Mouse (Mus musculus): ENCODE data around the gene Glis2. TPM values are rescaled to one million over a fixed set of nuclear protein-coding genes. Genes with fewer than 3 reads are reported as not detected.

The Glis2 gene
- total RNA-seq, 2 experiments from 2014 or later, result 11.8 to 15.2 TPM

DNA sequence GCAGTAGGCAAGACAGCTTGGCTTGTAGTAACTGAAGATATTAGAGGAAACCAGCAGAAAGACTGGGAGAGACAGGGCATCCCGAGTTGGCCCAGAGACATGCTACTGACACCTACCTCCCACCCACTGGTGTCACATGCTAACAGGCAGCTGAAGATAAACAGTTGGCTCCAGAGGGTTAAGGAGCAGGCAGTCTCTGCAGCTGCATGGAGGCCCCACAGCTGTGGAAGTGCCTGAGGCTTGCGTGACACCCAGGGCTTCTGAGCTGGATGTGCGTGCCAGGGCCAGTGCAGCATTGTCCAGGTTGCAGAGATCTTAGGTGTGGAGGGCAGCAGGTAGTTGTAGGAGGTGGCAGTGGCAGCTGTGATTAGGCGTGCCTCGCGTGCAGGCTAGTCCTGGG, 32.6 kb downstream of the Glis2 start:
- intact Hi-C loops (cut with DNase I; ENCODE audit: low total_unique reads), result no loop called here
- DNase-seq, result no peak

DNA sequence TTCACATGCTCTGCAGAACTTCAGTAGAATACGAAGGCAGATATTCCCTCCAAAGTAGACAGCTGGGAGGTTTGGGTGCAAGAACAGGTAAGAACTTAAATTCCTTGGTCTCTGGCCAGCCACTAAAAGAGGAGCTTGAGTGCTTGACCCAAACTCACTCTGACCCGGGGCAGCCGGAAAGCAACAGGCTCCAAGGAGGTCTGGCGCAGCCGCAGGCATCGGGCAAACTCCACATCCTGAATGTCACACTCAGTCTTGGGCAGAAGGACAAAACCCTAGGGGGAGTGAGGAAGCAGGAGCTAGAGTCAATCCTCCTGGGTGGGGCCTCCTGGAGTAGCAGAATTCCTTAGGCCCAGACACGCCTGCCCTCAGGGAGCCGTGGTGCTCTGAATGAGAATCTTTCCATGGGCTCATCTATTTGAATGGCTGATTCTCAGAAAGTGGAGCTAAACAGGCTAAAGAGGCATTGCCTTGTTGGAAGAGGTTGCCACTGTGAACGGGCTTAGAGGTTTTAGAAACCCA, 34.4 kb downstream of the Glis2 start:
- intact Hi-C loops (cut with DNase I; ENCODE audit: low total_unique reads), result no loop called here

DNA sequence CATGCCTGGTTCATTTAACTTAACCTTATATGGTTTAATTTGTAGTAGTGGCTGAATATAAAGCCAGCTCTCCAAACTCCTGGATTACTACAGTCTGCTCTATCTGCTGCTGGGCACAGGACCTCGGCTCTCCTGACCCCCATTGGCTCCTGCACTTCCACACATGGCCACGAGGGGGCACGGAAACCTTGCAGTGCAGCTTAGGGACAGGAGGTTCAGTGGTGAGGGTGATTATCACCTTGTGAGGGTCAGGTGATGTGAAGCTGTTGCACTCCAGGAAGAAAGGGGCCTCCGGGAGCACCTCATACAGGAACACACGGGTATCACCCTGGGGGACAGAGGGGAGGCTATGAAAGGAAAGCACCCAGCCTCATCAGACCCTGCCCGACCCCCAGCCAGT, 35.4 kb downstream of the Glis2 start:
- intact Hi-C loops (cut with DNase I; ENCODE audit: low total_unique reads), result loop anchor here (5.0 kb wide), 1 partner anchor 37 kb away; no protein-coding TSS in a partner anchor
- peak; percentile 86 for DNase-seq

More for the DNA sequence above, 34.4 kb downstream of the Glis2 start:
- no peak for DNase-seq

DNA sequence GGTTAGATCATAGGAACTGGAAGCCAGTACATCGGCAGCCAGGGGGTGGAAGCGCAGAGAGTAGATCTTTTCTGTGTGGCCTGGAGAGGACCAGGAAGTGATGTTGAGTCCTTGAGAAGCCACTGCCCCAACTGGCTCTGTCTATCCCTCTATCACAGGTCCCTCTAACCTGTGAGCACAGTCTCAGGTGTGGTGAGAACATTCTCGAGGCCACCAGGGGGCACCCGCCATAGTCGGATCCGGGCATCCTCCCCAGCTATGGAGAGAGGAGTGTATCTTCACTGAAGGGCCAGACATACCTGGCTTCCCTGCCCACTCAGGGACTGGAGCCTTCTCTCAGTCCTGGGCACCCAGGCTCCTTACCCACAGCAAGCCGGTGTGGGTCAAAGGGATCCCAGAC, 37.5 kb downstream of the Glis2 start:
- DNase-seq, result no peak
- intact Hi-C loops (cut with DNase I; ENCODE audit: low total_unique reads), result loop anchor here (5.0 kb wide), 1 partner anchor 35 kb away; no protein-coding TSS in a partner anchor

DNA sequence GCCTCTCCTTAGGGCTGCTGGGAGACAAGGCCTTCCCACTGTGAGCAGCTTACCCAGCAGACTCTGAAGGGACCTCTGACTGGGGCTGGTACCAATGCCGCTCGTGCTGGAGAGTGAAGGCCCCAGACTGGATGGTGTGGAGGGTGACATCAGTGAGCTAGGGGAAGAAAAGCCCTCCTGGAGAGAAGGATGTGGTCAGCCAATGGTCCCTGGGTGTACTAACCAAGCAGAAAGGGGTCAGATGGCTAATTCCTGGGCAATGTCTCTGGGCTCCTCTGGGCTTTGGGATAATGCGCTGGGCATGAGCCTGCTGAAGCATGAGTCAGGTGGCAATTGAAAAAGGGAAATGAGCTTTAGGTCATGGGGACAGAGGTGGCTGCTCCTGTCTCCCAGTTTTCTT, 39.1 kb downstream of the Glis2 start:
- DNase-seq, result no peak
- intact Hi-C loops (cut with DNase I; ENCODE audit: low total_unique reads), result loop anchor here (5.0 kb wide), 1 partner anchor 34 kb away; no protein-coding TSS in a partner anchor

DNA sequence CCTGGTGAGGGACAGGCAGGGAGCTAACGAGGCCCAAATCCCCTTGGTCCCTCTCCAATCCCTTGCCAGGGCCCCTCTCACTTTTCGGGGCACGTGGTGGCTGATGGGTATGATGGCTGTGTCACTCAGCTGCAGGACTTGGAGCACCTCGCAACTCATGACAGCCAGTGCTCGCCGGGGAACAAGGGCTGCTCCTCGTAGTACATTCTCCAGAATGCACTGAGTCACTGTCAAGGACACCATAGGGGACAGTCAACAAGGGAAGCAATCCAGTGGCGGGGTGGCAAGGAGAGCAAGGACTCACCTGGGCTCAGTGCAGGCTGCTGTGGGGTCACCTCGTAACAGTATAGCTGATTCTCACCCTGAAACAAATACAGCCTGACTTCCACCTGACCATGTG, 40.2 kb downstream of the Glis2 start:
- intact Hi-C loops (cut with DNase I; ENCODE audit: low total_unique reads), result loop anchor here (5.0 kb wide), 1 partner anchor 33 kb away; no protein-coding TSS in a partner anchor
- no peak for DNase-seq

DNA sequence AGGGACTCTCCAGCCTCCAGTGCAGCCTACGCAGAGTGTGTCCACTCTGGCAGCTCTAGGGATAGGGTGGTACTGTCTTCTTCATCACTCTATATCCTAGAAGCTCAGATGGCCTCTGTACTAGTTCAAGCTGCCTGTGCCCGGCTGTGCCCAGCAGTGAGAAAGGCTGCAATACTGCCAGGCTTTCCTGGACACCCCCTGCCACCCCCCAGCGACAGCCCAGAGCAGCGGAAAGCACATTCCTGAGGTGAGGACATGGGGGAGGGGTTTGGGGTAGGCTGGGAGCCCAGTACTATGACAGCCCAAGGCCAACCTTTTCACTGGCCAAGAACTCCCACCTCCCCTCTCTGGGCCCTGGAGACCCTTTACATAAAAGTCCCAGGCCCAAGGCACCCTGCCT, 41.2 kb downstream of the Glis2 start:
- no peak for DNase-seq
- intact Hi-C loops (cut with DNase I; ENCODE audit: low total_unique reads), result no loop called here

DNA sequence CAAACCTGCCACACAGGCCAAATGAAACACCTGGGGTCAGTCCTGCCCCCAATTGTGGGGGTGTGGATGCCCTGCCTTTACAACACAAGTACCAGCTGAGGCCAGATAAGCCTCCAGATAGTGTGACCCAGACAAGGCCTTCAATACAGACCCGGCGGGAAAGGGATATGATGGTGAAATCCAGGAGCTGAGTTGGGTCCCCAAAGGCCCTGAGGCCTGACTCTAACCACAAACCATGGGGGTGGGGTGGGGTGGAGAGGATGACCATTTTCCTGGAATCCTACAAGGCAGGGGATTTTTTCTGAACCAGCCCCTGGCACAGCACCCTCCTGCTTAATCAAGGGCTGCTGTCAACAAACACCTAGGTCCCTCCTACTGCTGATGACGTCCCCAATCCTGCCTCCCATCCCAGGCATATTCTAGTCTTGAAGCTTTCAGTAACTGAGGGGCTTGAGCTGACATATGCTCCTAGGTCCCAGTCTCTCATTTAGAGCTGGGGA, 44.4 kb downstream of the Glis2 start:
- intact Hi-C loops (cut with DNase I; ENCODE audit: low total_unique reads), result no loop called here

DNA sequence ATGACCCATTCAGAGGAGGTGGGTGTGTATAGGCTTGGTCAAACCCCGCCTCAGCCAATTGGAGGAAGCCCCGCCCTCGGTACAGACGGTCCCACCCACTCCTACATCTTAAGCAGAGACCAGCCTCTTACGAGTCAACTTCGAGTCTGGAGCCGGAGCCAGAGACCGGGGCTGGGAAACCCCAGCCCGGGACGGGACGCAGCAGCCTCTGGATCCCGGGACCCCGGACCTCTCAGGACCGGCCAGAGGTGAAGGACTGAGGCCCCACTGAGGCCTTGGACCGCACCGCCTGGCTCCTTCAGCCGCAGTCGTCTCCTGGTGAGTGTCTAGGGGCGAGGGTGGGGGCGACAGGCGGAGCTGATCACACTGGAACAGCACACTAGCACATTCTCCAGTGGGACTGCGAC, 45.3 kb downstream of the Glis2 start, which contains the start of the genes Vasn and Dnaja3:
Gene Vasn, plus strand, starts transcription at position 111 of the 407 bp plus-strand sequence.
Gene Dnaja3, plus strand, starts transcription at position 159 of the 407 bp plus-strand sequence.
- peak; percentile 90 for DNase-seq
- intact Hi-C loops (cut with DNase I; ENCODE audit: low total_unique reads), result no loop called here

More for the DNA sequence above, 44.4 kb downstream of the Glis2 start:
- no peak for DNase-seq

DNA sequence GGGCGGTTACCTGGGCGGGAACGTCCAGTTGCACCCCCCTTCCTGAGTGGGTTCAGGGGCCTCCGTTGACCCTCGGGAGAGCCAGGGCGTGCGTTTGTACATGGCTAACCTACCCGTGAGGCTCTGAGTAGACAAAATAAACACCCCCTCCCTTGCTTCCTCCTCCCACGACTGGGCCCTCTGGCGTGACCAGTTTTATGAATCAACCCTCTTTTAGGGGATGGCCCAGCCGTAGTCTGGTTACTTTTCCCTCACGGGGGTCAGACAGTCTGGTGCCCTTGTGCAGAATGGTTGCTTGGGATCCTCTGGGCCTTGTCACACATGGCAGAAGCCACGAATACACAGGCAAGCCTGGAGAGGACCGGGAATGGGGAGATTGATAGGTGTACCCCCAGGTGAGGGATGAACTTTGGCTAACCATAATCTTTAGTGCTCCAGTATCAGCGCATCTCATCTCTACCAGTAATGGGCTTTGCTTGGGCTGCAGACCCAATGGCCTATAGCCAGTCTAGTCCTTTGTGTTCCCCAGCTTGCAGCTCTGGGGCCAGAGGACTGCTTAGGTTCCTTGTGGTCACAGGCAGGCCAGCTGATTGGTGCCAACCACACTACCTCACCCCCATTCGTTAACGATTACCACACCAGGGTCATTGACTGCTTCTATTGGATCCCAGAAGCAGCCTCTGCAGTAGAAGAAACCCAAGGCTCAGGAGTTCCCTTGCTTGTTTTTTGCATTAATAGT, 45.9 kb downstream of the Glis2 start:
- no peak for DNase-seq
- intact Hi-C loops (cut with DNase I; ENCODE audit: low total_unique reads), result no loop called here

DNA sequence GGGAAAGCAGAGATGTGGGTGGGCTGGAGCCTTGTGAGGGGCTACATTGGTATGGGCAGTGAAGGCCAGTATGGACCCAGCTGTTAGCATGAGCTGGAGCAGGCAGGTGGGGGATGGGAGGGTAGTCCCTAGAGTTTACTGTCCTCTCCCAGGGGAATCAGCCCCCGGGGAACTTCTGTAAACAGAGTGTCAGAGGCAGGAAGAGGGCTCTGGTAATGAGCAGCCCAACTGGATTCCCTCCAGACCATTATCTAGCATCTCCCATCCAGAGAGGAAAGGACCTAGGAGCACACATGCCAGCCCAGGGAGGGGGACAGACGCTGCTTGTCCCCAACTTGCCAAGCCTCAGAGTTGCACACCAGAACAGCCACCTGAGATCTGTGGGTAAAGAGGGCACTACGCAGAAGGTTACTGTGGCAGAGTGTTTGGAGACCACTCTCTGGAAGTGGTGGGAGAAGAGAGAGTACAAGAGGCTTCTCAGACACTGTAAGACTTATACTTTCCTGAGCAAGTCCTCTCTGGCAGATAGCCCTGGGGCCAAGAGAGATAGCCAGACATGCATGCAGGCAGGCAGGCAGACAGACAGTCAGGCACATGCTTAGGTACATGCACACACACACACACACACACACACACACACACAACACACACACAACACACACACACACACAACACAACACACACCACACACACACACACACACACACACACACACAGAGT, 46.8 kb downstream of the Glis2 start:
- DNase-seq, result no peak
- intact Hi-C loops (cut with DNase I; ENCODE audit: low total_unique reads), result no loop called here

DNA sequence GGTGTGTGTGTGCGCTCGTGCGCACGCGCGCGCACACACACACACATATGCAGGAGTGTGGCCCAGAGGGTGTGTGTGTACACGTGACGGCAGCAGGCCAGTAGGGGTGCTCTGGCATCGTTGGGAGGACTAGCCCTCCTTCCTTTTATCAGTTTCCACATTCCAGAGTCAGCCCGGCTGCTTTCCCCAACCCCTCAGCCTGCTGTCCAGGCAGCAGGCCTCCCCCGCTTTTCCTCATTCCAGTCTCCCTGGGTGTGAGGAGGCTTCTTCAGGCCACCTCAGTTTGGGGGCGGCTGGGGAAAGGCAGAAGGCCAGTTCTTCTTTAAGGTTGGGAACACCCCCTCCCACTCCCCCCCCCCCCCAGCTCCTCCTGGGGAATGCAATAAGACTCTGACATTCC, 47.7 kb downstream of the Glis2 start:
- peak; percentile 51 for DNase-seq

DNA sequence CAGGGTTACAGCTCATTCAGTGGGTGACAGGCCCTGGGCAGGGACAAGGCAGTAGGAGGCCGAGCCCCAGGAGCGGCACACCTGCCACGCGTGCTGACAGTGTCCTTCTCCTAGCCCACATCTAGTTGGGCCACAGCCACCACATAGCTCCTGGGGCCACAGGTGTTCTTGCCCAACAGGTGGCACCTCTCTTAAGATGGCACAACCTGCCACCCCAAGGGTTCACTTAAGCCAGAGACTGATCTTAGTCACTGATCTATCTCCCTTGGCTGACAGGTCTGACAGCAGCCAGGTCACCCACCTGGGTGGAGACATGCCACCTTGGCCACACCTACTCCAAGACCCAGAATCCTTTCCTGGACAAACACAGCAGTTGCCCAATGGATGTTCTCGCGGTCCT, 48.4 kb downstream of the Glis2 start:
- intact Hi-C loops (cut with DNase I; ENCODE audit: low total_unique reads), result no loop called here
- no peak for DNase-seq

More for the DNA sequence above, 47.7 kb downstream of the Glis2 start:
- intact Hi-C loops (cut with DNase I; ENCODE audit: low total_unique reads), result no loop called here

DNA sequence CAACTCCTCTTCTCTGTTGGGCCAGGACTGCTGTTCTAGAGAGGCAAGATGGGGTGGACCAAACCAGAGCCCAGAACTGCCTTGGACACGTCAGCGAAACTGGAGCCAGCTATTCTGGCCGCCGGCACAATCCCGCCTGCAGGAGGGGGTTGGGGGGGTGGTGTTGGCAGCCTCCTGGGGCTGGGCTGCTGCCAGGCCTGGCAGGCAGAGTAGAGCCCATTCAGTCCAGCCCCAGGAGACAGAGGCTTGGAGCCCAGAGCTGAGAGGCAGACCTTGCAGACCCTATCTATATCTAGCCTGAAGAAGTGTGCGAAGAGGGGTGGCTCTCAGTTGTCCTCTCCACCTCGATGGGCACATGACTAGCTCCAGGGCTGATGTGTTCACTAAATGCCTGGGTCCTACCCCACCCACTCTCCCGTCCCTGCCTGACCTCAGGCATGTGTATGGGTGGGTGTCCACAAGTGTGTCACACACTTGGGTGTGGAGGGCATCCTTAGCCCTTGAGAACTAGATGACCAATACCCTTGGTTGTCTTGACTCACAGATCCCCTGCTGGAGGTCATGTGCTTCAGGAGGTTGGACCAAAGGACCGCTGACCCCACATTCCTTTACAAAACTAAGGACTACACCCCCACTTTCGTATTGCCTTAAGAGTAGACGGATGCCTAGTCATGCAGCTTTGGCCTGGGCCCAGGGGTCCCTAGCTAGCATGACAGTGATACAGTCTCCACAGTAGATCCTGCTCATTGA, 49.3 kb downstream of the Glis2 start:
- intact Hi-C loops (cut with DNase I; ENCODE audit: low total_unique reads), result no loop called here
- peak; percentile 85 for DNase-seq

DNA sequence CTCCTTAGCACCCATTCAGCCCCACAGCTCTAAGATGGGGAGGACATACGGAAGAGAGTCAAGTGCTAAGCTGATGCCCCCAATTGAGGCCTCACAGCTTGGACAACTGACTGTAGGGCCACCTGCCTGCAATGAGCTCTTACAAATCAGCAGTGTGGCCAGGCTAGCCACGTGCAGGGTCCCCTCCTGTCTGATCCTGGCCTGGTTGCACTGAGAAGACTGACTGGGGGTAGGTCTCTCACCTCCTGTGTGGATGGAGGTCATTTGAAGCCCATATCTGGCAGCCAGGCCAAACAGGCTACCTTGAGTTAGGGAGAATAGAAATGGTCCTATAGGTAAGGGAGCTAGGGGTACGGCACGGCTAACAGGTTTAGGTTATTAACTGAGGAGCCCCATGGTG, 51.4 kb downstream of the Glis2 start:
- intact Hi-C loops (cut with DNase I; ENCODE audit: low total_unique reads), result no loop called here
- no peak for DNase-seq

DNA sequence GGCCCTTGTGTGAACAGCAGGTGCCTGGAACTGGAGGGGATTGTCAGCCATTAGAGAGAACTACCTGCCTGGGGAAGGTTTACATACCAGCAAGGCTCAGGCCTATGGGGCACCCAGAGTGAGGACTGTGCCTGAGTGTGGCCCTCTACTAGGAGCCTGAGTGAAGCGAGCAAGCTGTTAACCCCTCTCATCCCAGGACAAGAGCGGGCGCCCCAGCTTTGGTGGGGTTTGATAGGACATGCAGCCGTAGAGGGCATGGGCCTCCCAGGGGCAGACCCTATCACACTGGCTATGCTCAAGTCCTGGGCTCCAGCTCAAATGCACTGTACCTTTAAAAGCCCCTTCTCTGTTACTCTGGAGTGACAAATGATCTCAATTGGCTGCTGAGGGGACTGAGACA, 52.3 kb downstream of the Glis2 start:
- DNase-seq, result no peak
- intact Hi-C loops (cut with DNase I; ENCODE audit: low total_unique reads), result no loop called here

DNA sequence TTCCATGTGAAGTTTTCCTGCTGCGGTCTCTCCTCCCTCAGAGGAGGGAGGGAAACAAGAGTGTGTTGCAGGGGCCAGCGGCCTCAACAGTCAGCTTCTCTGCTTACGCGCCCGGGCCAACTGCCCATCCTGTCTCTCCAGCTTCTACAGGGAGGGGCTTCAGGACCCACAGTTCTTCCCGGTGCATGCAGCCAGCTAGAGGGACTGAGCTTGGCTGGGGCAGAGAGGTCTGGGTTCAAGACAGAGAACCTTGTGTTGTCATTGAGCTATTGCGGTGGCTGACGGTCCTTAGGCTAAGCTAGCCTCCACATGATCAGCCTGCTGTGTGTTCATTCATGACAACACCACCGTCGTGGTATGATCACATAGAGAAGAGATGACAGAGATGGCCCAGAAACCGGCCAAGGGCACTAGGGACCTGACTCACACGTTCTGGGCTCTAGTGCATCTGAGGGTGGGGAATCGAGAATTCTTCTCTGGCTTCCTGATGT, 53.2 kb downstream of the Glis2 start:
- intact Hi-C loops (cut with DNase I; ENCODE audit: low total_unique reads), result no loop called here
- peak; percentile 76 for DNase-seq

DNA sequence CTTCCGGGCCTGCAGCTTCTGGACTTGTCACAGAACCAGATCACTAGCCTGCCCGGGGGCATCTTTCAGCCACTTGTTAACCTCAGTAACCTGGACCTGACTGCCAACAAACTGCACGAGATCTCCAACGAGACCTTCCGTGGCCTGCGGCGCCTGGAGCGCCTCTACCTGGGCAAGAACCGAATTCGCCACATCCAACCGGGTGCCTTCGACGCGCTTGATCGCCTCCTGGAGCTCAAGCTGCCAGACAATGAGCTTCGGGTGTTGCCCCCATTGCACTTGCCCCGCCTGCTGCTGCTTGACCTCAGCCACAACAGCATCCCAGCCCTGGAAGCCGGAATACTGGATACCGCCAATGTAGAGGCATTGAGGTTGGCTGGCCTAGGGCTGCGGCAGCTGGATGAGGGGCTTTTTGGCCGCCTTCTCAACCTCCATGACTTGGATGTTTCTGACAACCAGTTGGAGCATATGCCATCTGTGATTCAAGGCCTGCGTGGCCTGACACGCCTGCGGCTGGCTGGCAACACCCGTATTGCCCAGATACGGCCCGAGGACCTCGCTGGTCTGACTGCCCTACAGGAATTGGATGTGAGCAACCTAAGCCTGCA, 54.0 kb downstream of the Glis2 start:
- DNase-seq, result no peak
- intact Hi-C loops (cut with DNase I; ENCODE audit: low total_unique reads), result no loop called here

DNA sequence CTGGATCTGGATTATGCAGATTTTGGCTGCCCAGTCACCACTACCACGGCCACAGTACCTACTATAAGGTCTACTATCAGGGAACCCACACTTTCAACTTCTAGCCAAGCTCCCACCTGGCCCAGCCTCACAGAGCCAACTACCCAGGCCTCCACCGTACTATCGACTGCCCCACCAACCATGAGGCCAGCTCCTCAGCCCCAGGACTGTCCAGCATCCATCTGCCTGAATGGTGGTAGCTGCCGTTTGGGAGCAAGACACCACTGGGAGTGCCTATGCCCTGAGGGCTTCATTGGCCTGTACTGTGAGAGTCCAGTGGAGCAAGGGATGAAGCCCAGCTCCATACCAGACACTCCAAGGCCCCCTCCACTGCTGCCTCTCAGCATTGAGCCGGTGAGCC, 54.7 kb downstream of the Glis2 start:
- intact Hi-C loops (cut with DNase I; ENCODE audit: low total_unique reads), result no loop called here

More for the DNA sequence above, 54.7 kb downstream of the Glis2 start:
- no peak for DNase-seq
